ENCODE assay signal across 17 mouse cellular contexts in the genomic region with DNA sequence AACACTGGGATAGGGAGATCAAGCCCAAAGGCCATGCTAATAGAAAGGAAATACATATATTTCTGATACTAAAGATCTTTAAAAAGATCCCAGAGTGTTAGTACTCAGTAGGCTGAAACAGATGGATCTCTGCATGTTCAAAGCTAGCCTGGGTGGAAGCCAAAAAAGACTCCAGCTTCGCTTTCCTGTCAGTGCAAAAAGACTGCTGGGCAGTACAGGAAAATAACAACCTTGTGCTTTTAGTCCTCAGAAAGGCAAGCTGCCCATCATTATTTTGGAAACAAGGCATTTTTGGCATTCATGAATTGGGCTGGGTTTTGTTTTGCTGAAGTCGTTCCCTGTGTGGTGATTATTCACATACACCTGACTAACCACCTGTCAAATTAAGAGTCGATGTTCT. TPM values are rescaled to one million over a fixed set of nuclear protein-coding genes. Genes with fewer than 3 reads are reported as not detected.
A peak's percentile ranks its signal among the peaks of the same experiment; 100 is the strongest.
DNase-seq lines count a peak whose midpoint lies in the region.
"Had no signal": no experiment of that assay in that cellular context is flagged by ENCODE, and none has a peak within 500 bp of the region (broad histone marks: within the 10 kb centered on the region; RNA-seq: fewer than 3 reads in every experiment).

No protein-coding gene starts in this region.

- 81% methylated on average over 3 of the region's 3 CpGs for WGBS in heart, embryonic 10.5 days

- no peak overlapping the region for H3K27ac ChIP-seq in heart, embryonic 10.5 days
- H3K27ac ChIP-seq: embryonic facial prominence, embryonic 13.5 days; forebrain, embryonic 12.5 days; heart, embryonic 13.5 days; hindbrain, embryonic 15.5 days had no signal

- peak; percentile 84 for DNase-seq in brain, adult 2 months (ENCODE audit: low read depth, low spot score)
- peak; percentile 17 to 20 for DNase-seq in cerebellum, adult 18-20 months
- peak; percentile 33 for DNase-seq in cerebellum, adult 9-11 months
- peak; percentile 7 to 21 for DNase-seq in cerebellum, postnatal 36 days
- no peak for DNase-seq in heart, embryonic 10.5 days (ENCODE audit: low spot score)
- no peak for DNase-seq in Muller cell, postnatal 12 days (ENCODE audit: inconsistent ontology term)
- DNase-seq in neural tube, embryonic 10.5 days (ENCODE audit: extremely low spot score, low spot score) = no peak
- DNase-seq: adrenal gland, adult 8-10 months; gastrocnemius, postnatal 25 days; heart, postnatal 36 days; kidney, adult 11 months; kidney, adult 9 months had no signal

- H3K4me3 ChIP-seq in heart, embryonic 10.5 days = no peak overlapping the region
- H3K4me3 ChIP-seq: embryonic facial prominence, embryonic 13.5 days; forebrain, embryonic 12.5 days; heart, embryonic 13.5 days; hindbrain, embryonic 15.5 days had no signal

- no peaks in the 10 kb centered on the region for H3K27me3 ChIP-seq in heart, embryonic 10.5 days (ENCODE audit: insufficient read depth, poor library complexity, severe bottlenecking)
- H3K27me3 ChIP-seq: CH12.LX; embryonic facial prominence, embryonic 13.5 days; forebrain, embryonic 12.5 days; heart, embryonic 13.5 days; hindbrain, embryonic 15.5 days had no signal

- H3K4me1 ChIP-seq in heart, embryonic 10.5 days = no peaks in the 10 kb centered on the region
- H3K4me1 ChIP-seq: embryonic facial prominence, embryonic 13.5 days; forebrain, embryonic 12.5 days; heart, embryonic 13.5 days; hindbrain, embryonic 15.5 days had no signal

- no peaks in the 10 kb centered on the region for H3K36me3 ChIP-seq in heart, embryonic 10.5 days
- H3K36me3 ChIP-seq: embryonic facial prominence, embryonic 13.5 days; forebrain, embryonic 12.5 days; heart, embryonic 13.5 days; hindbrain, embryonic 15.5 days had no signal

- H3K9me3 ChIP-seq in heart, embryonic 10.5 days = no peaks in the 10 kb centered on the region
- H3K9me3 ChIP-seq: embryonic facial prominence, embryonic 13.5 days; forebrain, embryonic 12.5 days; heart, embryonic 13.5 days; hindbrain, embryonic 15.5 days had no signal

RNA-seq across cellular contexts. Expression of a gene that starts 56.9 kb away (rescaled TPM):
- polyA plus RNA-seq in heart, embryonic 10.5 days (2016; fragmentation: Nextera tagmentation; extraction: Ambion mirVana) = 40.4 and 60.1 TPM in 2 replicates

Comparison
In these comparisons a context has a peak if more than half of its experiments do, and no peak if none do; other contexts are left out.
1. DNase-seq: peak in brain, adult 2 months (single experiment), cerebellum, adult 18-20 months (2 of 2), cerebellum, adult 9-11 months (single experiment) and cerebellum, postnatal 36 days (2 of 2); none in heart, embryonic 10.5 days (single experiment), Muller cell, postnatal 12 days (single experiment) and neural tube, embryonic 10.5 days (single experiment).